Mouse (Mus musculus) macrophage (primary cell): ENCODE results near the gene Vgll3. TPM values are rescaled to one million over a fixed set of nuclear protein-coding genes. Genes with fewer than 3 reads are reported as not detected.

Source experiments
- H3K27ac ChIP-seq: fragments of 350-480 bp; formaldehyde crosslinking; 2 replicates; pipeline ENCODE4 v1.9.0; 2021
- H3K36me3 ChIP-seq: fragments of 350-480 bp; formaldehyde crosslinking; 2 replicates; pipeline ENCODE4 v1.9.0; 2021; ENCODE audit errors: inconsistent target
- H3K4me3 ChIP-seq: fragments of 350-480 bp; formaldehyde crosslinking; 2 replicates; pipeline ENCODE4 v1.9.0; 2021; ENCODE audit errors: inconsistent target
- H3K79me2 ChIP-seq: fragments of 350-480 bp; formaldehyde crosslinking; 2 replicates; pipeline ENCODE4 v1.9.0; 2021; ENCODE audit errors: inconsistent target
- WGBS: methylation state at CpG from one replicate; pipeline ENCODE4 v1.1.7; 2026; ENCODE audit warnings: inconsistent platforms; ENCODE audit not compliant: missing documents; 5-methylcytosine and 5-hydroxymethylcytosine counted together
- polyA plus RNA-seq: library from polyadenylated mRNA; stranded (reverse); fragments of 250-400 nt; gene quantifications from 3 replicates; pipeline ENCODE4 v1.2.4, GENCODE M21; 2018; ENCODE audit warnings: inconsistent platforms
- total RNA-seq, 78 experiments: library from RNA; depleted of rRNA; stranded (reverse); fragments of 250-400 nt; gene quantifications; 1 replicate in 9 of 78; 2 replicates in 24 of 78; 3 replicates in 43 of 78; 4 replicates in 2 of 78; pipeline ENCODE4 v1.2.4; 2018; ENCODE audit warnings: inconsistent platforms in 56 of 78

Gene Vgll3
- 1 to 10 TPM in 1 of 26 experiments, under 1 TPM in 1, not detected in 24; 0.08 to 7.8 TPM for total RNA-seq (2018; cell fraction: chromatin; rRNA removed)
- under 1 TPM in 6 of 26 experiments, not detected in 20; under 0.01 to 0.10 (median 0.05) TPM for total RNA-seq (2018; cell fraction: cytosol; rRNA removed)
- total RNA-seq (2018; cell fraction: nucleus; rRNA removed), result 1 to 10 TPM in 1 of 26 experiments, not detected in 25; 1.1 TPM
- not detected in 3 replicates for polyA plus RNA-seq

DNA sequence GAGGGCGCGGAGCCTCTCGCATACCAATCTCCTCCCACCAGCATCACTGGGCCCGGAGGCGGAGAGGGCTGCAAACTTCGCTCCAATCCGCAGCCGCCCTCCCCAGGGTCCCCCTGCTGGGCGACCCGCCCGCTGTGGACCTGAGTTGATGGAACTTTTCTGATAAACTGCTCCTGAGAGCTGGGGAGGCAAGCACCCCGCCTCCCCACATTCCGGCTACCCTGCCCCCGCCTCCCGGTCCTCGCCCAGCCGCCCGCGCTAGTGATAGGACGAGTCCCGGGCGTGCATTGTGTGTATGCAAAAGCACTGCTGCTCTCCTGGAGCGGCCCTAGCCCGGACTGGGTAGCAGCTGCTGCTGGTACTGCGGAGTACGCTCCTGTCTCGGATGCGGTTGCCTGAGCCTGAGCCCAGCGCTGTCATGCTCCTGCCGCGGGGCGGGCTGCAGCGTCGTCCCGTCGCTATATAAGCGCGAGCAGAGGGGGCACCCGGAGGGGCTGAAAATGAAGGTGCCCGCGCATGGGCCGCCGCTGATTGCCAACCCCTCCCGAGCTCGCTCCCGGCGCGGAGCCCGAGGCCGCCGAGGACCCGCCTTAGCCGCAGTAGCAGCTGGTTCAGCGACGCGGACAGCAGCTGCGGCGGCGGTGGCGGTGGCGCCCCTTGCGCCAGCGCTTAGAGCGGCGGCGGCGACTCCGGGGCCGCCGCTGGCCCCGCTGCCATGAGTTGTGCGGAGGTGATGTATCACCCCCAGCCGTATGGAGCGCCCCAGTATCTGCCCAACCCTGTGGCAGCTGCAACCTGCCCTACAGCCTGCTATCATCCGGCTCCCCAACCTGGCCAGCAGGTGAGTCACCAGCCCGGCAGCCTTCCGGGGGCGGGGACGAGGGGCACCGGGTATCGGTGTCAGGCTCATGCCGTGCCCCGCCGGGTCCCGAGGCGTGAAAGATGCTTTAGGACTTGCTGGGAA is at the start of gene Vgll3:
Gene Vgll3 (plus strand): TSS at position 340 of the 964 bp plus-strand sequence.
- WGBS, result 2% methylated on average over 83 of the region's 86 CpGs
- Histone ChIP-seq H3K27ac (no peak within 1 kb of the TSS), H3K36me3 (no peaks in the 10 kb centered on the region), H3K4me3 (no peak within 1 kb of the TSS), H3K79me2 (no peaks in the 10 kb centered on the region)

DNA sequence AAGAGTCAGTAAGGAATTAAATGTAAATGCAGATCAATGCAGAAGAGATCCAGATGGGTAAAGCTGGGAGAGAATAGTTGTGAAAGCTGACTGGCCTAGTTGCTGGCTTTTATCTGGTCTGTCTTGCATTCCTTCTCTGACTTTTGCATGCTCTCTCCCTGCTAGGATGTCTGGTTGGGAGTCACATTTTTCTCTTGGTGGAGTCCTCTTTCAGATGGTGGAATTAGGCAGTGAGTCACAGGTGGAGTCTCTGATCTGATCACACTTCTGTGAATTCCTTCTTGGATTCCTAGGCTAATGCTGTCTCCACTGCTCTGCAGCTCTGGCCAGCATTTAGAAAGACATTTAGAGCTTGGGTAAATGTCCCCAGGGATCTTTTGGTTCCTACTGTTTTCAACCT is 49.1 kb upstream of the Vgll3 start:
- Histone ChIP-seq H3K79me2 (no peaks in the 10 kb centered on the region), H3K4me3 (no peak overlapping the region), H3K36me3 (no peaks in the 10 kb centered on the region), H3K27ac (no peak overlapping the region)

DNA sequence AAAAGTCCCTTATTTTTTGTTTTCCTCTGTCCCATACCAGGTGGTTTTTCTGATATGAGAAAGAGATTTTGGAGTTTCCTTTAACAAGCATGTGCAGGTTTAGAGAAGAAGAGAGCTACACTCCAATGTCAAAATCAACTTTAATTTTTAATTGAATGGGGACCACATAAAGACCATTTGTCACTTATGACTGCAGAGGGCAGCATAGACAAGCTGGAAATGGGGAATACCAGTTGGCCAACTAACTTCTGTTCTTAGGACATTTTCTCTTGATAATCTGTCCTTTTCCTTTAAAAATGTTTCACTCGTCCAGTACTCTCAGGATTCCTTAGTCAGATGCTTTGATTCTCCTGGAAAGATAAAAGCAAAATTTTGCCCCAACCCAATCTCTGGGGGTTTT is 29.1 kb upstream of the Vgll3 start:
- H3K79me2 ChIP-seq, result no peaks in the 10 kb centered on the region
- no peak overlapping the region for H3K27ac ChIP-seq
- H3K36me3 ChIP-seq, result no peaks in the 10 kb centered on the region
- H3K4me3 ChIP-seq, result no peak overlapping the region
- WGBS, result 73% methylated on average over 1 of the region's 1 CpGs

DNA sequence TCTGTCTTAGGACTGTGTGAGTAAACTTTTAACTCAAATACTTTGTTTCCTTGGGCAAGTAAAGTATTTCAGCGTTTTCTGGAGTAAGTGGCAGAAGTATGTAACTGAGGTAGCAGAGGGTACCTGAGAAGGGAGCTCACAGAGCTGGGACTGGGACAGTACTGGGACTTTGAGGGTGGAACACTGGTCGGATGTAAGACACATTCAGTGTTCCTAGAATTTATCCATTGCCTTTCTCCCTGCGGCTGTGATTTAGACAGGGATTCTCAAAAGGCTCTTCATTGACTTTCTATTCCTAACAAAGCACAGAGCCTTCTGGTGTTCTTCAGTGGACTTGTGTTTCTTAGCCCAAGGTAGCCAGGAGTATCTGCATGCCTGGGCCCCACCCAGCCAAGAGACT is 1.0 kb downstream of the Vgll3 start:
- Histone ChIP-seq H3K79me2 (no peaks in the 10 kb centered on the region), H3K36me3 (no peaks in the 10 kb centered on the region), H3K27ac (no peak overlapping the region), H3K4me3 (no peak overlapping the region)
- WGBS, result 43% methylated on average over 3 of the region's 3 CpGs

- WGBS, result 72% methylated on average over 8 of the region's 8 CpGs
- H3K27ac ChIP-seq, result no peak overlapping the region
- no peaks in the 10 kb centered on the region for H3K36me3 ChIP-seq
- H3K79me2 ChIP-seq, result no peaks in the 10 kb centered on the region
- H3K4me3 ChIP-seq, result no peak overlapping the region
These were observed 3.7 kb downstream of the Vgll3 start for GRCm38 (mm10) chr16:65818779-65819178.

GRCm38 (mm10) chr16:65820803-65821202 is 5.7 kb downstream of the Vgll3 start:
- no peaks in the 10 kb centered on the region for H3K79me2 ChIP-seq
- H3K4me3 ChIP-seq, result no peak overlapping the region
- H3K36me3 ChIP-seq, result no peaks in the 10 kb centered on the region
- H3K27ac ChIP-seq, result no peak overlapping the region
- 85% methylated on average over 2 of the region's 2 CpGs for WGBS

- H3K27ac ChIP-seq, result no peak overlapping the region
- no peaks in the 10 kb centered on the region for H3K79me2 ChIP-seq
- no peak overlapping the region for H3K4me3 ChIP-seq
- no peaks in the 10 kb centered on the region for H3K36me3 ChIP-seq
- 96% methylated on average over 6 of the region's 6 CpGs for whole genome bisulfite sequencing
These were observed 8.7 kb downstream of the Vgll3 start for GRCm38 (mm10) chr16:65823721-65824120.

- Histone ChIP-seq H3K79me2 (no peaks in the 10 kb centered on the region), H3K4me3 (no peak overlapping the region), H3K27ac (no peak overlapping the region), H3K36me3 (no peaks in the 10 kb centered on the region)
- 87% methylated on average over 9 of the region's 9 CpGs for WGBS
These were observed 13.1 kb downstream of the Vgll3 start for GRCm38 (mm10) chr16:65828141-65828565.

GRCm38 (mm10) chr16:65829096-65829495 is 14.0 kb downstream of the Vgll3 start:
- no peaks in the 10 kb centered on the region for H3K79me2 ChIP-seq
- no peak overlapping the region for H3K4me3 ChIP-seq
- H3K27ac ChIP-seq, result no peak overlapping the region
- 88% methylated on average over 6 of the region's 6 CpGs for WGBS
- no peaks in the 10 kb centered on the region for H3K36me3 ChIP-seq

DNA sequence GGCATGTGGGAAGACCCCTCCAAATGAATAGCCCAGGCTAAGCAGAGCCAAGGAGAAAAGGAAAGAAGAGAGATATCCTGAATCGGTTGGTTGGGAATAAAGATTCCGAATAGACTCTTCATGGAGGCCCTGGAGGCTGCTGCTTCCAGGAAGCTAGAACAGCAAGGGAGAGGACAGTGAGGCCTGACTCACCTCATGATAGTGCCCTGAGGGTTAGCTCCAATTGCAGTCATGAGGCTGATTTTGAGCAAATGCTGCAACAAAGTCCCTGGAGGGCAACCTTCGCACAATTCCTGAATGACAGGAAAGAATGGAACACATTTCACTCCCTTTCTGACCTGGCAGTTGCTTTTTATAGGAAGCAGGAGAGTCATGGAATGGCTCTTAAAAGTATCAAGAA is 19.7 kb downstream of the Vgll3 start:
- Histone ChIP-seq H3K79me2 (no peaks in the 10 kb centered on the region), H3K36me3 (no peaks in the 10 kb centered on the region), H3K4me3 (no peak overlapping the region), H3K27ac (no peak overlapping the region)
- 88% methylated on average over 3 of the region's 3 CpGs for WGBS

DNA sequence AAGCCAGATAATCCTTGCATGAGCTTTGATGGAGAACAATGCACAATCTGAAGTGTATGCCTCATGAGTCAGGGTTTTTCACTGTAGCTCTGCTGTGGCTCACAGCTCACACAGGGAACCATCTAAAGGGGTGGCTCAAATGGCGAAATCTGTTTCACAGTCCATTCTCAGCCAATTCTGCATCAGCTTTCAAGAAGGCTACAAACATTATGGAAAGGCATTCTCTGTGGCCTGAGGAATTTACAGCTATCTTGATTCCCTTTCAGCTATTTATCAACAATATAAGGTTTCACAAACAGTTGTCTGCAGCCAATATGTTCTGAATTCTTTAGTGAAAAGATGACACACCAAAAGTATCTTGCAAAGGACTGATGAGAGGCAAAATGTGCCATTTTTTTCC is 35.1 kb downstream of the Vgll3 start:
- Histone ChIP-seq H3K36me3 (no peaks in the 10 kb centered on the region), H3K79me2 (no peaks in the 10 kb centered on the region), H3K4me3 (no peak overlapping the region), H3K27ac (no peak overlapping the region)
- 73% methylated on average over 1 of the region's 1 CpGs for WGBS

DNA sequence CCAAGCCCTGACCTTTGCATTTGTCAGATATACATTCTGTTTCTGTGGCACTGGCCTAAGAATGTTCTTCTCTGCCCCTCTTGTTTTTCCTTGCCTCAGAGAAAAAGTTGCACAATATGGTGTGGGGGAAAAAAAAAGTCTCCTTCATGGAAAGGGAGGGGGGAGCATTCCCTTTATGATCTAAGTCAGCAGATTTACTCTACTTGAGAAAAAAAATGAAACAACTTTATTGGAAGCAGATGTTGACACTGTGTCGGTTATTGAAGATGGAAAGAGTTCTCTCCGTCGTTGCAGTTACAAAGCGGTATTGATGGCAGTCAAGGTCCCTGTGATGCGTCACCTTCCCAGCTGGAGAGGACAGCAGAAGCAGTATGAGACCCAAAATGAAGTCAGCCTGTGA is 49.4 kb downstream of the Vgll3 start:
- Histone ChIP-seq H3K27ac (no peak overlapping the region), H3K36me3 (no peaks in the 10 kb centered on the region), H3K4me3 (no peak overlapping the region), H3K79me2 (no peaks in the 10 kb centered on the region)
- 93% methylated on average over 5 of the region's 5 CpGs for WGBS

- no peak overlapping the region for H3K4me3 ChIP-seq
- no peaks in the 10 kb centered on the region for H3K79me2 ChIP-seq
- 67% methylated on average over 2 of the region's 2 CpGs for WGBS
These were observed 52.9 kb downstream of the Vgll3 start for GRCm38 (mm10) chr16:65867927-65868326.

GRCm38 (mm10) chr16:65868933-65869332 is 53.9 kb downstream of the Vgll3 start:
- no peaks in the 10 kb centered on the region for H3K79me2 ChIP-seq
- no peak overlapping the region for H3K4me3 ChIP-seq
- no peaks in the 10 kb centered on the region for H3K36me3 ChIP-seq
- 89% methylated on average over 2 of the region's 2 CpGs for whole genome bisulfite sequencing
- H3K27ac ChIP-seq, result no peak overlapping the region

More at GRCm38 (mm10) chr16:65867927-65868326, 52.9 kb downstream of the Vgll3 start:
- no peaks in the 10 kb centered on the region for H3K36me3 ChIP-seq
- no peak overlapping the region for H3K27ac ChIP-seq

GRCm38 (mm10) chr16:65888940-65889339 is 73.9 kb downstream of the Vgll3 start:
- 80% methylated on average over 4 of the region's 4 CpGs for WGBS
- Histone ChIP-seq H3K27ac (no peak overlapping the region), H3K79me2 (no peaks in the 10 kb centered on the region), H3K4me3 (no peak overlapping the region), H3K36me3 (no peaks in the 10 kb centered on the region)
